Mouse (Mus musculus) adrenal gland, adult 18-20 months (tissue): ENCODE data around the gene Zfp652. TPM values are rescaled to one million over a fixed set of nuclear protein-coding genes. Genes with fewer than 3 reads are reported as not detected.

Experiments used
- DNase-seq, 2 experiments: peaks; one replicate each; pipeline ENCODE4 v3.0.0; 2021 to 2022; ENCODE audit warnings: low spot score in 2 of 2
- total RNA-seq, 2 experiments: library from RNA; stranded (reverse); gene quantifications; 1 replicate in 1 of 2; 2 replicates in 1 of 2; pipeline ENCODE4 v1.2.3; 2021

The Zfp652 gene
- total RNA-seq, 2 experiments from 2014 or later = 31.8 to 40.5 TPM

GRCm38 (mm10) chr11:95762996-95763395, 50.5 kb downstream of the Zfp652 start:
- no peak for DNase-seq

DNA sequence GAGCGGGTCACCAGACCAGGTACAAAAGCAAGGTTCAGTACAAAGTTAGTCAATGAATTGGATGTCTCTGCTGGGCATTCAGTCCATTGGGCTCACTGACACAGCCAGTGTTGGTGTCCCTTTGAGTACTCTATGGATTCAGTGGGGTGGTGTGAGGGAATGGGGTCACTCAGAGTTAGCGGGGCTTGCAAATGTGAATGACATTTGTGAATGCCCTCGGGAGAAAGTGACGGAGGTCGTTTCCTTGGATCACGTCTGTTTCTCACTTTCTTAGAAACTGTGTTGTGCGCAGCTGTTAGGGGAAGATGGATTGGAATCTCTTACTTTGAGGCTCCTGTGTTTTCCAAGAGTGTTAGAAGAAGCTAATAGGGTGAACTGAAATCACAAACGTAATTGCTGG, 52.3 kb downstream of the Zfp652 start:
- DNase-seq = no peak

- no peak for DNase-seq
Measured at GRCm38 (mm10) chr11:95765334-95765733, 52.9 kb downstream of the Zfp652 start.

GRCm38 (mm10) chr11:95768244-95768643, 55.8 kb downstream of the Zfp652 start:
- no peak for DNase-seq

DNA sequence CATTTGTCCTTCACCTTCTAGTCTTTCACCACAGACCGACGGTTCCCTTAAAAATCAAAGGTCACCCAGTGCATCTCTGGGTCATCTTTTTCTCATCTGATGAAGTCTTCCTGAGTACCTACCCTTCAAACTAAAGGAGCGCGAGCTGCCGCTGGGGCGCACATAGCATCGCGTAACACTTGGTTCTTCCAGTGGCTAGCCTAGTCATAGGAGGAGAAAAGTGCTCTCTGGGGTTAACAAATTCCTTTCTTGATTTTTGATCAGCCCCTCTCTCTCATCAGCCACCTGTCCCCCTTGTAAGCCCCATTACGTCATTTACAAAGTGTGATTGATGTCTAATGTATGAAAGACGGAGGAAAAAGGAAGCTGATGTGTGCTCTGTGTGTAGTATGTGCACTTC, 56.7 kb downstream of the Zfp652 start:
- DNase-seq = no peak

- DNase-seq = no peak
Measured at GRCm38 (mm10) chr11:95770720-95771364, 58.4 kb downstream of the Zfp652 start.

DNA sequence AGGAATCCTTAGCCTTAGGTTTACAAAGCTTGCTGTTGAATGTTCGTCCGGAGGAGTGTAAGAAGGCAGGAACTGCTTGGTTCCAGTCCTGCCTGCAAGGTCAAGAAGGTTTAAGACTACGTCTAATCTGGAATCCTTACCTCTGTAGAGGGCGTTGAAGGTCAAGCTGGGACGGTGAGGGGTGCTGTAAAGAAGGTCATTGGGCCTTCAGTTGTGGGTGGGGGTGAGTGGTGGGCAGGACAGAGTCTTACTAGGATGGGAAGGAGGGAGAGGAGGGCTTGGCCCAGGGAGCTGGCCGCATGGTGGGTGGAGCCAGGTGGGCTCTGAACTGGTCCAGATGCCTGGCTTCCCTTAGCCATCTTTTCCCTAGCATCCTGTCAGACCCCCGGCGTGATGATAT, 59.2 kb downstream of the Zfp652 start:
- DNase-seq = no peak

DNA sequence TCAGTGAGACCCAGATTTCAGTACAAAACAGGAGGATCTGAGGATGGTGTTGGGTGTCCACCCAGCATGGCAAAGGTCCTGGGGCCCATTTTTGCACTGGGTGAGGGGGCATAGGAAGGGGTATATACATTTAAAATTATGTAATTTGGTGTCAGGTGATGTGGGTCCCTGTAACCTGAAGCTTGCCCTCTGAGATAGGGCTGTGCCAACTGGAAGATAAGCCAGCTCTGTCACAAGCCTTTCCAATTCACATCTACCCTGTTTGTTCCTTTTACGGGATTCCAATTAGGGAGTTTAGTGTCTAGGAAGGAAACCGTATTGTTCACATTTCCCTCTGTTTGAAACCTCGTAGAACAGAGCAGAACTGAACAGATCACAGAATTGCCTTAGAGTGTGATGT, 60.8 kb downstream of the Zfp652 start:
- DNase-seq = no peak

DNA sequence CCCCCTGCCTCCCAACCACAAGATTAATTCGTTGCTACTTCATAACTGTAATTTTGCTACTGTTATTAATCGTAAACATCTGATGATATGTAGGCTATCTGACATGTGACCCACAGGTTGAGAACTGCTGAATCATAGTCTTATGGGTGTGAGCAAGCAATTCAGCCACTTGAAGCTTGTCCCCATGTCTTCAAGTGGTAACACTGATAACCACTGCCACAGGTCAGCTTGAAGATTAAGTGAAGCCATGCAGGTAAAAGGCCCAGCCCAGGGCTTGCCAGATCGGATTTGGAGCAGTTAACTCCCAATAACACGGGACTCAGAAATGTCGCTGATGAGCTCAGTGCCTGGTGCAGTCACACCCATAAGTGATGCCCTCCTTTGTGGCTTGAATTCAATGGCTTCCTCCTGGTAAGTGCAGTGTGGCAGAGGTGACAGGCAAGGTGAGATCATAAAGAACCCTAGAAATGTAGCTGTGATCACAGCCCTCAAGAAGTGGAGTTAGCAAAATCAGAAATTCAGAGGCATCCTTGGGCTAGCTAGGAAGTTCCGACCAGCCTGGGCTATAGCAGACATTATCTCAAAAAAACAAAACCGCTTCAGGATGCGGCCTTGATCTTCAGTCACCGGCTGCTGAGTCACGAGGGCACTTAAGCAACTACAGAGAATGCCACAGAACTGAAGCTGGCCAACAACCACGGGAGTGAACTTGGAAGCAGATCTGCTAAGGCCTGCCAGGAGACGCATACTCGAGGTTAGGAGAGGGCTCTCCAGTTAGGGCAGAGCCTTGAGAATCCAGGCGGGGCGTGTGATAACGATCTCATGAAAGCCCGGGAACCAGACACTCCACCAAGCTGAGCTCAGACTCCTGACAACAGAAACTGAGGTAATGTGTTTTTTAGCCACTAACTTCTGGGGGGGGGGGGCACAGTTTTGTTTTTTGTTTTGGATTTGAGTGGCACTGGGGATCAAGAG, 65.1 kb downstream of the Zfp652 start:
- DNase-seq = peak; percentile 58 to 64

DNA sequence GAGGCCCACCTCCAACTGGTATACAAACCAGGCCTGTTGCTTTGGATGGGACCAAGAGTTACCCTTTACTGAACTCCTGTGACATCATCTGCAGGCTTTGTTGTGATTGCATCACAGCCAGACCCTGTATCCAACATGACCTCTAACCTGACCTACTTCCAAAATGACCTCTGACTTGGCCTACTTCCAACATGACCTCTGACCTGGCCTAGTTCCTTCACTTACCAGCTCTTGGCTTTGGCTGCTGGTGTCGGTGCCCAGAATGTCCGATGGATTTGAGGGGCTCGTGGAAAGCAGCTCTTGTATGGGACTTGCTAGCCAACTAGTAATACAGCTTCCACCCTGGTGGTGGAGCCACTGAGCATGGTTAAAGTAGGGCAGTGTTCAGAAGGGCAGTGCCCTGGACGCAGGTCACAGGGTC, 66.4 kb downstream of the Zfp652 start:
- peak; percentile 51 to 52 for DNase-seq

- DNase-seq = no peak
Measured at GRCm38 (mm10) chr11:95779366-95779765, 66.9 kb downstream of the Zfp652 start.

- DNase-seq = no peak
Measured at GRCm38 (mm10) chr11:95780480-95780879, 68.0 kb downstream of the Zfp652 start.

- no peak for DNase-seq
Measured at GRCm38 (mm10) chr11:95781557-95781956, 69.1 kb downstream of the Zfp652 start.

DNA sequence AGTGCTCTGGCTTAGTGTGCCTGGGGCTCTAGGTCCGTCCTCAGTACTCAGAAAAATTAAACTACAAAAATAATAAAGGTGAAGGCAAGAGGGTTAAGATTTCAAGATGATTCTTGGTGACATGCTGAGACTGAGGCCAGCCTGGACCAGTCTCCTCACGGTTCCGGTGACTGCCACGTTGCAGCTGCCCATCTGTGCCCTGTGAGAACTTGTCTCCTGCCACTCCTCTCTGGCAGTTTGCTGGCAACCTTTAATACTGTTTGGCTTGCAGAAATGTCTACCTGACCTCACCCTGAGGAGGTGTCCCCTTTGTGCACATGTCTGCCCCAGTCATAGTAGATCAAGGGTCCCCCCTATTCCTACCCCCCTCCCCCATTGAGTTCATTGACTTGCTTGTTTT, 71.0 kb downstream of the Zfp652 start:
- no peak for DNase-seq

DNA sequence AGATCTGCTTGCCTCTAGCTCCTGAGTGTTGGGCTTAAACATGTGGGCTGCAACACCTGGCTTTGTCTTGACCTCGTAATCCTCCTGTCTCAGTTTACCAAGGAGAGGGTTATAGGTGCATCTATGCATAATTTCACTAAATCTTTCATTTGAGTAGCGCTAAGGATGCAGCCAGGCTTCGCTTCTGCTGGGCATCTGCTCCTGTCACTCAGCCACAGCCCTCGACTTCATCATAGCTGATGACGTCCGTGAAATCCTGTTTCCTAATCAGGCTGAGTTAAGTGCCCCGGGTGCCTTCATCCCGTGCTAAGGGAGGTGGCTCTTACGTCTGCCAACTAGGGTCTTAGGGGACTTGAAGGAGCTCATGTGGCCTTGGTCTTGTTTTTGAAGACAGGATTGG, 71.5 kb downstream of the Zfp652 start:
- no peak for DNase-seq

DNA sequence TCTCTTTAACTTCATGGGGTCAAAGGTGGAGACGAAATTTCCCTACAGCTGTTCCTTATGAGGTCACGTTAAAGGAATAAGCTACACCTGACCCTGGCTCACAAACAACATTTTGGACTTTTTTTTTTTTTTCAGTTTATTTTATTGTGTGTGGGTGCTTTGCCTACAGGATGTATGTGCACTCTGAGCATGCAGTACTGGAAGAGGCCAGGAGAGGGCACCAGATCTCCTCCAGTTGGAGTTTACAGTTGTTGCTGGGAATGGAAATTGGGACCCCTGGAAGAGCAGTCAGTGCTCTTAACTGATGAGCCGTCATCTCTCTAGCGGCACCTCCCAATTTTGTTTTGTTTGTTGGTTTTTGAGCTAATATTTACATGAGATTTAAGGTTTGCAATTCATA, 73.2 kb downstream of the Zfp652 start:
- no peak for DNase-seq

GRCm38 (mm10) chr11:95786511-95786910, 74.0 kb downstream of the Zfp652 start:
- DNase-seq = no peak

GRCm38 (mm10) chr11:95789451-95789891, 77.0 kb downstream of the Zfp652 start:
- peak in 1 of 2 experiments; percentile 21 for DNase-seq

- no peak for DNase-seq
Measured at GRCm38 (mm10) chr11:95791787-95792186, 79.3 kb downstream of the Zfp652 start.

- DNase-seq = no peak
Measured at GRCm38 (mm10) chr11:95792950-95793509, 80.6 kb downstream of the Zfp652 start.

DNA sequence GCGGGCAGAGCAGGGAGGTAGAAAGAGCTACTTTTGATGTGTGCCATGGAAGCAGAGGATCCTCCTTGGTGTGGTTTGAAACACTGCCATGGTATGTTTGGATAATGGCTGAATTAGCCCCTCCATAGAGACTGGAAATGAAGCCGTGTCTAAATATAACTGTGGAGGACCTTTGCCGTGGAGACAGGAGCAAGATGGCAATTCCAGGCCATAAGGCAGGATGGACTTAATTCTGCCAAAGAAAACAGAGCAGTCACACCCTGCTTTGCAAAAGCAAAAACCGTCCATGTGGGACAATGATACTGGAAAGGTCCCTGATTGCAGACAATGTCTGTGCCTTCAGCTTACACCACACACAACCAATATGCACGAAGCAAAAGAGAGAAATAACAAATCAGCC, 81.7 kb downstream of the Zfp652 start:
- no peak for DNase-seq

- no peak for DNase-seq
Measured at GRCm38 (mm10) chr11:95795582-95795981, 83.1 kb downstream of the Zfp652 start.
